Mouse (Mus musculus): Measurements from ENCODE around the gene Tfcp2. TPM values are rescaled to one million over a fixed set of nuclear protein-coding genes. Genes with fewer than 3 reads are reported as not detected.

Tfcp2 gene
- polyA plus RNA-seq, 1 experiment: 20.3 TPM

DNA sequence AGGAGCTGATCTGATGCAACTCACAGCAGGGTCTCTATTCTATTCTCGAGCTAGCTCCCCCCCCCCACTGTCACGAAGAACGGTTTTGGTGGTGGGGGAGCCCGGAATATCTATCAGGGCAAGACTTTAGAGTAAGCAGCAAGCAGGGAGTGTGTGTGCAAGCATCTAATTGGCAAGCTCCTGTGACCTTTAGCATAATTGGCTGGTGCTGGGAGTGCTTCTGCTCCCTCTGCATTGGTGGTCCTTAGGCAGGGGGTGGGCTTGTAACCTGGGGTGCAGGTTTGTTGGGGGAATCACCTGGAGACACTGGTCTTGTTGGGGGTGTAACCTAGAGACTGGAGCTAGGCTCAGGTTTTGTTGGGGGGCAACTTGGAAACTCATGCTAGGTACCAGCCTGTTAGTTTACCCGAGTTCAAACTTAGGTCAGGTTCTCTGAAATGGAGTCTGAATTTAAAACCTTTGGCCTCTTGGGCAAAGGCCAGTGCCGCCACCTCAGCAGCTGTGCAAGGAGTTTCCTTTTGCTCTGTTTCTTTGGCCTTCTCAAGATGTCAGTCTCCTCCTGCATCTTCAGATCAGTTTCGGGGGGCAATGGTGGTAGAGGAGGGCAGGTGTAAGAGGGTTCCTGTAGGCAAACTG, 95.3 kb downstream of the Tfcp2 start:
- no peak for TF ChIP-seq POLR2A (IDR thresholded peaks at IDR 0.05; ENCODE audit: low read depth, low read length)
- no peak for TF ChIP-seq CTCF (IDR thresholded peaks at IDR 0.05; ENCODE audit: borderline replicate concordance, insufficient read depth, low read length)
- Histone ChIP-seq H3K27ac (ENCODE audit: insufficient read depth, low read length) (no peak overlapping the region), H3K4me1 (ENCODE audit: control insufficient read depth, insufficient read depth, low read length) (no peaks in the 10 kb centered on the region), H3K4me3 (ENCODE audit: insufficient read depth, low read length) (no peak overlapping the region)

DNA sequence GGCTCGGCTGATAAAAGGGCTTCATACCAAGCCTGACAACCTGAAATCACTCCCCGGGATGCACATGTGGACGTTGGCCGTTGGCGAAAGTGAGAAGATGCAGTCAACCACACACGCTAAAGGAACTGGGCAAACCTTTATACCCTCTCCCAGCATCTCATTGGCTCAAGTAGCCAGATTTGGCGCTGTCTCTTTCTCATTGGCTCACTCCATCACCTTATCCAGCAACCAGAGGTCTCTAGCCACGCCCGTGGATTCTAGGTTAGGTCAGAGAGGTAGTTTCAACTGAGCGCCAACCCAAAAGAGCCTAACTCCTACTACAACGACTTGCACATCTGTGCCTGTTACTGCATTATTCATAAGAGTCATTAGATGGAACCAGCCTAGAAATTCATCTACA, 99.3 kb downstream of the Tfcp2 start:
- TF ChIP-seq POLR2A (IDR thresholded peaks at IDR 0.05; ENCODE audit: low read depth, low read length) (no peak), CTCF (IDR thresholded peaks at IDR 0.05; ENCODE audit: borderline replicate concordance, insufficient read depth, low read length) (no peak)
- H3K27ac ChIP-seq (ENCODE audit: insufficient read depth, low read length): no peak overlapping the region
- no peak overlapping the region for H3K4me3 ChIP-seq (ENCODE audit: insufficient read depth, low read length)
- no peaks in the 10 kb centered on the region for H3K4me1 ChIP-seq (ENCODE audit: control insufficient read depth, insufficient read depth, low read length)

DNA sequence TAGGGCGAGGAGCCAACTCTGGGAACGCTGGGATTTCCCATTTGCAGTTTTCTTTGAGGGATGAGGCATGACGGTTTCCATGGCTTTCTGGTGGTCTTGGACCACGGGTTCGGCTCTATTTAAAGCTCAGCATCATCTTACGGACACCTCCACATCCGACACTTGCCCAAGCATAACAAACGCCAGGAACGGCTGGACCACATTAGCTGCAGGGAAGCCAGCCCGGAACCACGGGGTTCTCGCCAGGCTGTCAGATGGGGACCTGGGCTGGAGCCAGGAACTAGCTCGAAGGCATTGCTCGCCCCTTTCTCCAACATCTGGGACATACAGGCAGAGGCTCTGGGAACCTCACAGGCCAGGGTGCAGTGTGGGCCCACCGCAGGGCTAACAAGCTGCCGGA, 100.6 kb downstream of the Tfcp2 start:
- TF ChIP-seq POLR2A (IDR thresholded peaks at IDR 0.05; ENCODE audit: low read depth, low read length): no peak
- no peak for TF ChIP-seq CTCF (IDR thresholded peaks at IDR 0.05; ENCODE audit: borderline replicate concordance, insufficient read depth, low read length)
- Histone ChIP-seq H3K4me1 (ENCODE audit: control insufficient read depth, insufficient read depth, low read length) (no peaks in the 10 kb centered on the region), H3K4me3 (ENCODE audit: insufficient read depth, low read length) (no peak overlapping the region), H3K27ac (ENCODE audit: insufficient read depth, low read length) (no peak overlapping the region)

DNA sequence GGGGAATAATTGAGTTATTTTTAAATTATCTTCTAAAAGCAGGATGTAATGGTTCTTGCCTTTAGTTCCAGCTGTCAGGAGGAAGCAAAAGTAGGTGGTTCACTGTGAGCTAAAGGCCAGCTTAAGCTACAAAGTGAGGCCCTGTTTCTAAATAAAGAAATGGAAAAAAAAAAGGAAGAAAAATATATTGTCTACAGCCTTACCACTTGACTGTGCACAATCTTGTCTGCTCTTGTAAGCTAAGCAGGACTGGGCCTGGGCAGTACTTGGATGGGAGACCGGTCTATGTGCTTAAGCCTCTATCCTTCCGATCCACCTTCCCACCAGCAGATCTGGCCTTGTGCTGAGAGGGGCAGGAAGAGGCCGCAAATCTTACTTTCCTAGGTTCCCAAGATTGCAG, 102.3 kb downstream of the Tfcp2 start:
- H3K4me1 ChIP-seq (ENCODE audit: control insufficient read depth, insufficient read depth, low read length): no peaks in the 10 kb centered on the region
- TF ChIP-seq CTCF (IDR thresholded peaks at IDR 0.05; ENCODE audit: borderline replicate concordance, insufficient read depth, low read length) (no peak), POLR2A (IDR thresholded peaks at IDR 0.05; ENCODE audit: low read depth, low read length) (no peak)
- no peak overlapping the region for H3K4me3 ChIP-seq (ENCODE audit: insufficient read depth, low read length)
- no peak overlapping the region for H3K27ac ChIP-seq (ENCODE audit: insufficient read depth, low read length)

DNA sequence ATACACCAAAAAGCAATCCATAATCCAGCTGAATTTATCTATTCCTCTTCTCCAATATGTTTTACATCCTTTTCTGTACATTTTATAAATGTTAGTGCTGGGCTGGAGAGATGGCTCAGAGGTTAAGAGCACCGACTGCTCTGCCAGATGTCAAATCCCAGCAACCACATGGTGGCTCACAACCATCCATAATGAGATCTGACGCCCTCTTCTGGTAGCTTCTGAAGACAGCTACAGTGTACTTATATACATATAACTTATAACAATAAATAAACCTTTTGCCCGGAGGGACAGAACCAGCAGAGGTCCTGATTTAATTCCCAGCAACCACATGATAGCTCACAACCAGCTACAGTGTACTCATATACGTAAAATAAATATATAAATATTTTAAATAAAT, 103.2 kb downstream of the Tfcp2 start:
- TF ChIP-seq POLR2A (IDR thresholded peaks at IDR 0.05; ENCODE audit: low read depth, low read length): no peak
- no peak for TF ChIP-seq CTCF (IDR thresholded peaks at IDR 0.05; ENCODE audit: borderline replicate concordance, insufficient read depth, low read length)
- no peaks in the 10 kb centered on the region for H3K4me1 ChIP-seq (ENCODE audit: control insufficient read depth, insufficient read depth, low read length)
- H3K27ac ChIP-seq (ENCODE audit: insufficient read depth, low read length): no peak overlapping the region
- H3K4me3 ChIP-seq (ENCODE audit: insufficient read depth, low read length): no peak overlapping the region

Other genes starting within 250 kb of the Tfcp2 start
- gene Mettl7a1, start 247.9 kb downstream of the Tfcp2 start, polyA plus RNA-seq (2011; ENCODE audit: insufficient read length, low read depth, missing spikeins): 9.7 and 13.4 TPM in 2 replicates
- gene Mettl7a3, start 217.1 kb downstream of the Tfcp2 start, polyA plus RNA-seq (2011; ENCODE audit: insufficient read length, low read depth, missing spikeins): not detected in 2 replicates
- gene Methig1, start 198.9 kb downstream of the Tfcp2 start, polyA plus RNA-seq (2011; ENCODE audit: insufficient read length, low read depth, missing spikeins): not detected in 2 replicates
- gene Mettl7a2, start 198.8 kb downstream of the Tfcp2 start, polyA plus RNA-seq (2011; ENCODE audit: insufficient read length, low read depth, missing spikeins): not detected in 2 replicates
- not detected in 2 replicates for gene Higd1c, start 187.5 kb downstream of the Tfcp2 start, polyA plus RNA-seq (2011; ENCODE audit: insufficient read length, low read depth, missing spikeins)
- gene Gm5475, start 129.9 kb downstream of the Tfcp2 start, polyA plus RNA-seq (2011; ENCODE audit: insufficient read length, low read depth, missing spikeins): not detected in 2 replicates
- gene Slc11a2, start 126.9 kb downstream of the Tfcp2 start, polyA plus RNA-seq (2011; ENCODE audit: insufficient read length, low read depth, missing spikeins): 40.3 and 48.5 TPM in 2 replicates
- 22.6 and 27.4 TPM in 2 replicates for gene Letmd1, start 83.0 kb downstream of the Tfcp2 start, polyA plus RNA-seq (2011; ENCODE audit: insufficient read length, low read depth, missing spikeins)
- 9.3 and 10.8 TPM in 2 replicates for gene Csrnp2, start 56.5 kb downstream of the Tfcp2 start, polyA plus RNA-seq (2011; ENCODE audit: insufficient read length, low read depth, missing spikeins)
- 12.8 and 16.9 TPM in 2 replicates for gene Pou6f1, start 48.0 kb upstream of the Tfcp2 start, polyA plus RNA-seq (2011; ENCODE audit: insufficient read length, low read depth, missing spikeins)
- gene Dazap2, start 63.3 kb upstream of the Tfcp2 start, polyA plus RNA-seq (2011; ENCODE audit: insufficient read length, low read depth, missing spikeins): 103 and 126 TPM in 2 replicates
- gene Smagp, start 84.9 kb upstream of the Tfcp2 start, polyA plus RNA-seq (2011; ENCODE audit: insufficient read length, low read depth, missing spikeins): not detected in 2 replicates
- gene Bin2, start 117.5 kb upstream of the Tfcp2 start, polyA plus RNA-seq (2011; ENCODE audit: insufficient read length, low read depth, missing spikeins): 1.2 TPM in 1 of 2 replicates, not detected in the other
- 2.4 and 3.4 TPM in 2 replicates for gene Cela1, start 135.9 kb upstream of the Tfcp2 start, polyA plus RNA-seq (2011; ENCODE audit: insufficient read length, low read depth, missing spikeins)
- not detected in 2 replicates for gene Galnt6, start 177.4 kb upstream of the Tfcp2 start, polyA plus RNA-seq (2011; ENCODE audit: insufficient read length, low read depth, missing spikeins)
- 1.2 and 2.9 TPM in 2 replicates for gene Slc4a8, start 209.7 kb upstream of the Tfcp2 start, polyA plus RNA-seq (2011; ENCODE audit: insufficient read length, low read depth, missing spikeins)